Mouse (Mus musculus): ENCODE measurements around the gene Pipox.

The Pipox gene

GRCm38 (mm10) chr11:77908468-77908867 lies 14.6 kb upstream of the Pipox start:
- DNase-seq (ENCODE audit: low read depth): no peak

- DNase-seq (ENCODE audit: low read depth): no peak
Observed at GRCm38 (mm10) chr11:77906747-77907174, 12.9 kb upstream of the Pipox start.

DNA sequence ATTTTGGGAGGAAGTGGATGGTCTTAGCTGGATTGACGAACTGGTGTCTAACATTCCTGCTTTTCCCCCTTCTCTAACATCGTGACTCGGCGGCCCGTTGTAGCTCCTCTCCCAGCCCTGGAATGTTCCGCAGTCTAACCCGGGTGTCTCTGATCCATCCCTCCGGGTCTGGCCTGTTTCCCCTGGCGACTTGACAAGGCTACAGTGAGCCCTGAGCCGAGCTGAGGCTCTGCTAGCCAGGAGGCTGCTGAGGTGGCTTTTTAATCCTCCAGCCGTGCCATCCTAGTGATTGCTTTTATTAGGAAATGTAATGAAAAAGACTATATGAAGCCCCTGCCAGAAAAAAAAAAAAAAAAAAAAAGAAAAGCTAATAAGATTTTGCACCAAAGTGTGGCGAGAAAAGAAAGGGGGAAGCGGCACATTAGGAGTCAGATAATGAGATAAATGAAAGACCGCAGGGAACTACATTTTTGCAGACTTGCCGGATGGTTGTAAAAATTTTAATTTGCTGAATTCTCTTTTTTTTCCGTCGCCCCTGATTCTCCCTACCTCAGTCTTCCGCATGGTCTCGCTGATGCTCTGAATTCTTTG lies 12.3 kb upstream of the Pipox start:
- DNase-seq (ENCODE audit: low read depth): no peak

DNA sequence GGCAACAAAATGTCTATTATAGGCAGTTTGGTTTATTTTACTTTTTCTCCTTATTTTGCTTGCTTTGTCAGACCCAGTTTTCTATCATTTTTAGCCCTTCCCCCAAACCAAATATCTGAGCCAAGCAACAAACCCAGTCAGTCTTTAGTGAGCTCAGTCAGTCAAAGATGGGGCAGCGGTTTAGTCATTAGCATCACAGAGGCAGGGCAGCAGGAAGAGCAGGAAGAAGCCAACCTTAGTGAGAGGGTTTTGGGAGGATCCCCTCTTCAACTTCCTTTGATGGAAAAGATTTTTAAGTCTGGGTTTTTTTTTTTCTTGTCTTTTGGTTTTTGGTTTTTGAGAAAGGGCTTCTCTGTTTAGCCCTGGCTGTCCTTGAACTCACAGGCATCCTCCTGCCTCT lies 10.8 kb upstream of the Pipox start:
- no peak for DNase-seq (ENCODE audit: low read depth)

DNA sequence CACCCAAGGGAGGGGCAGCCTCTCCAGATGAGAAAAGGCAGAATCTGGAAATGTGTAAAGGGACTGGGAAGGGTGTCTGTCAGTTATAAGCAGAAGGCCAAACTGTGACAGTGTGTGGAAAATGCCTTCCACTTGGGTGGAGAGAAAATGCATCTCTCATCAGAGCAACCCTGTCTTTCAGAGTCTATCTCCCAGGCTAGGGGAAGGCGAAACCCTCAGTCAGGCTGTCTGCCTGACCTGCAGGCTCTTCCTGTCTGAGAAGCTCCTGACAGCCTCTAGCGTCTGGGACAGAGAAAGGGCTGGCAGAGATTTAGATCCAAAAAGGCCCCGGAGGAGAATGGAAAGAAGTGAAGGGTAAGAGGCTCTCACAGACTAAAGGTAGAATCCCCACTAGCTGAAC lies 9.9 kb upstream of the Pipox start:
- DNase-seq (ENCODE audit: low read depth): no peak

DNA sequence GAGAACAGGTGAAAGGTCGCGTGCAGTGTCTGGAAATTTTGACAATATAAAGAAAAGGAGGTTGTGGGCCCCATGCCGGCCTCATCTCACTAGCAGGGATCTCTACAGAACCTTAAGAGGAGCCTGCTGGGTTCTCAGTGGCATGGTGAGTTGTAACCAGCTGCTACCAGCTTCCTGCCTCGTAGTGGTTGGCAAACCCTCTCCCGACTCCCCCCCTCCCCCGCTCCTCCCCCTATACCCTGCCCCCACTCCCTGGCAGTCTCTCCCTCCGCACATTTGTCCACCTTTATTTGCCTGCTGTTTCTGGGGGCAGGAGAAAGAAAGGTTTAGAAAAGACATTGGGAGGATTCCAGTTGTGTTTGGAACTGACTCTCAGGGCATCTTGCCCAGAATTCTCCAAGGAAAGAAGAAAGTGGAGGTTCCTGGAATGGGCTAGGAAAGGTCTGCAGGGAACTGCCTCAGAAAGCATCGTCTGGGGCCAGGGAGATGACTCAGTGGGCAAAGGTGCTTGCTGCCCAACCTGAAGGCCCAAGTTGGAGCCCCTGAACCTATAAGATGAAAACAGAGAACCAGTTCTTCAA lies 8.0 kb upstream of the Pipox start:
- DNase-seq (ENCODE audit: low read depth): no peak

DNA sequence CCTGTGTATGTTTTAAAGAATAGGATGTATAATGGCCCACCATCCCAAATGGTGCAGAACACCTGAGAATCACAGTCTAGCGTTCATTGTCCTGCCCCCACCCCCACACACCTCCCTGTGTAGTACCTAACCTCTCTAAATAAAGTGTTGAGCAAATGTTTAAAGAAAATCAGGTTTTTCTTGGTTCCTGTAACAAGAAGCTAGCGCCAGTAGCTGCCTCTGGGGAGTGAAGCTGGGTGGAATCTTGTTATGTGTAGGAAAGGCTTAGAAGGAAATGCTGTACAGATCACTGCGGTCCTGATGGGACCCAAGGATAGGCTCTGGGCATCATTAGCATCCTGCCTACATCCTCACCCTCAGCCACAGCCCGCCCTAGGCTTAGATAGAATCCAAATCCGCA lies 7.5 kb upstream of the Pipox start:
- DNase-seq (ENCODE audit: low read depth): no peak

GRCm38 (mm10) chr11:77900696-77901095 lies 6.8 kb upstream of the Pipox start:
- DNase-seq (ENCODE audit: low read depth): no peak

GRCm38 (mm10) chr11:77900187-77900586 lies 6.3 kb upstream of the Pipox start:
- DNase-seq (ENCODE audit: low read depth): no peak

- no peak for DNase-seq (ENCODE audit: low read depth)
Observed at GRCm38 (mm10) chr11:77896820-77897805, 3.2 kb upstream of the Pipox start.

DNA sequence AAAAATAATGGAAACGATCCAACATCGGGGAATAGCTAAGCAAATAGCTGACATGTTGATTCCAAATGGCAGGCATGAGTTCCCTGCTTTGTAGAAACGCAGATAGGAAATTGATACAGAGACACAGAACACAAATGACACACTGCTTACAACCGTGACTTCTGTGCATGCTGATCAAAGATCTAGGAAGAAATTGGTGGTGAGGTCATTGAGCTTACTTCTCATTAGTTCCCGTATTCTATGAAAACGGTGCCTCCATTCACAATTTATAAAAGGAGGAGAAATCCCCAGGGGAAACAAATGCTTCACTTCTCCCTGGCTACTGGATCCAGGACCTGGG lies 2.6 kb upstream of the Pipox start:
- no peak for DNase-seq (ENCODE audit: low read depth)

- no peak for DNase-seq (ENCODE audit: low read depth)
Observed at GRCm38 (mm10) chr11:77896011-77896410, 2.1 kb upstream of the Pipox start.

DNA sequence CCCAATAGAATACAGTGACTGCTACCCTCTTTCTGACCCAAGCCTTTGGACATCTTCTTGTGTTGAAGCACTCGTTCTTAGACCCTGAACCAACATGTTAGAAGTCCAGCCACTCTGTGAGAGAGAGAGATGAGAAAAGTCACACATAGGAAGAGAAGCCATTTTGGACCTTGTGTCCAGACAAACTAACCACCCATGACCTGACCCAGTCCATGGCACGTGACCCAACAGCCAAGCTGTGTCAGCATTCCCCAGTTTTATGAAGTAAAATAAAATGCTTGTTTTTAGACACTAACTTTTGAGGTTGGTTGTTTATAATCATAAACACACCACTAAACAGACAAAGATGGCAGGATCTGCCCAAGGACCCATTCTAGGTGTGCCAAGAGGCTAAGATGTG lies 1.1 kb upstream of the Pipox start:
- no peak for DNase-seq (ENCODE audit: low read depth)

DNA sequence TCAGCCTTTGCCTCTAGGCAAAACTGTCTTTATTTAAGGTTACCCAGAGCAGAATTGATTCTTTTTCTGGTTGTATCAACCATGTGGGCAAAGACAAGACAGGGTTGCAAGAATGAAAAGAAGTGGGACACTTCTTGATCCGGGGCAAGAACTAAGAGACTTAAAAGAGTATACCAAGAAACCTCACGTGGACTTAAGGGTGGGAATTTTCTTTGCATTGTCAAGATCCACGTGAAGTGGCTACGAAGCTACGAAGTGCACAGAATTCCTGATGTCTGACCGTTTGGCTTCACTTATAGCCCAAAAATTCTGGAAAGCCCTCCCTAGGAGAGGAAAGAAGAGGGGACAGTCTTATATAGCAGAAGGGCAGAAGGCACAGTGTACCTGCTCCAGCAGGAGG lies 613 bp downstream of the Pipox start:
- no peak for DNase-seq (ENCODE audit: low read depth)

GRCm38 (mm10) chr11:77892883-77893282 lies 1.0 kb downstream of the Pipox start:
- DNase-seq (ENCODE audit: low read depth): no peak

DNA sequence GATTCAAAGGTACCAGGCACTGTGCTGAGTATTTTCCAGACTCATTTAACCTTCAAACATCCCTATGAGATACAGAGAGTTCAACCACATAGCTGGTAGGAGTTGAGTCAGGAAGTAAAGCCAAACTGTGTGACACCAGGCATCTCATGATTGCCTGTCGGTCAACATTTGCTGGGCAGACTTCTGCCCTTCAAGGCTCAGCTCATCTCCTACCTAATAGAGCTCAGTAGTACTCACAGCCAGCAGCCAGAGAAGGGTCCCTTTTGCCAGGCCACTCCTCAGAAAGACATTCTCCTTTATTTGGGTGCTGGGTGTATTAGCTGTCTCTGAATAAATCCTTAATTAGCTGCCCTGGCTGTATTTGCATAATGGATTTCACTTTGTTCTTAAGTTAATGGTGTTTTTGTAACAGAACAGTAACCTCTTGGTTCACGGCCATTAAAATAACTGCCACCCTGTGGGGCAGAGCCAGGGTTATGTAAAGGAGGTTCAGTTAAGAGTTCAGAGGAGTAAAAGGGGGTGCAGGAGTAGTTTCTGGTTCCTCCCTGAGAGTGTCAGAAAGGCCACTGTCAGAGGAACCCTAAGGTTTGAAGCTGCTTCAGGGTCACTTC lies 3.1 kb downstream of the Pipox start:
- DNase-seq (ENCODE audit: low read depth): no peak

DNA sequence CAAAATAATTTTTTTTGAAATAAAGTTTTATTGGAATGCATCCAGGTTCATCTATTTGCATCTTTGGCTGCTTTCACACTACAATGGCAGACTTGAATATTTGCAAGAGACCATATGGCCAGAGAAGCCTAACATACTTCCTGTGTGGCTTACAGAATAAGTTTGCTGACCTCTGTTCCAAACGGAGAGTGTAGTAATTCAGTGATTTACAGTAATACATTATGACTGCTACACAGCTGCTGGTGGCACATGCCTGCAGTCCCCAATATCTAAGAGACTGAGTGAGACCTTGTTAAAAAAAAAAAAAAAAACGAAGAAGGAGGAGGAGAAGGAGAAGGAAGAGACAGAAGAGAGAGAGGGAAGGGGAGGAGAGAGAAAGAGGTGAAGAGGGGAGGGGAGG lies 4.4 kb downstream of the Pipox start:
- no peak for DNase-seq (ENCODE audit: low read depth)

DNA sequence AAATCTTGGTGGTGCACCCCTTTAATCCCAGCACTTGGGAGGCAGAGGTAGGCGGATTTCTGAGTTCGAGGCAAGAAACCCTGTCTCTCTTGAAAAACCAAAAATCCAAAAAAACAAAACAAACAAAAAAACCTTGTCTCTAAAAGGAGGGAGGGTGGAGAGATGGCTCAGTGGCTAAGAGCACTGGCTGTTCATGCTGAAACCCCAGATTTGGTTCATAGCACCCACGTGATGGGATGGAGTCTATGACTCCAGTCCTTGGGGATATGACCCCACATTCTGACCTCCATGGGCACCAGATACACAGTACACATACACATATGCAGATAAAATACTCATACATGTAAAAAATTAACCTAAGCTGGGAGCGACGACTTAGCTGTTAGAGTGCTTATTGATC lies 5.0 kb downstream of the Pipox start:
- DNase-seq (ENCODE audit: low read depth): no peak

DNA sequence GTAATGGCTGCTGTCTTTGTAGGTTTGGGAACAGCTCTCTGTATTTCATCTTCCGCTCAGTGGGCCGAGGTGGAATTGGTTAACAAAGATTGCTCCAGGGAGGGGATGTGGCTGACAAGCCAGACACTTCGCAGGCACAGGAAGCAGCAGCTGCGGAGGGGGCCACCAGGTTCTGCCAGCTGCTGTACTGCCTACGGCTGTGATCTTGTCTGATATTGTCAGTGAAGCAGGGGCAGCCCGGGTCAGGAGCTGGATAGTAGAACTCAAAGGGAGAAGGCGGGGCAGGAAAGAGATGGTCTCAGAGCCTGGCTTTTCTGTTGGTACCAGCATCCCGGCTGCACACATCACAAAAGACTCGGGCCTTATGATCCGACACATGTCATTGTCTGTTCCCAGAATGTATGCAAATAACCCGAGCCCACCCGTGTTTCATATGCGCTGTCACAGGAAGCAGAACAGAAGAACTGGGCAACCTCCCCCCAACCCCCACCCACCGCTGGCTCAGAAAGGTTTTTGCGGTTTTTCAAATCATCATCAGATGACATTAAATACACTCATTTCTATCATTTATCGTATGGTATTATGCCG lies 6.4 kb downstream of the Pipox start:
- peak; percentile 79 for DNase-seq (ENCODE audit: low read depth)

DNA sequence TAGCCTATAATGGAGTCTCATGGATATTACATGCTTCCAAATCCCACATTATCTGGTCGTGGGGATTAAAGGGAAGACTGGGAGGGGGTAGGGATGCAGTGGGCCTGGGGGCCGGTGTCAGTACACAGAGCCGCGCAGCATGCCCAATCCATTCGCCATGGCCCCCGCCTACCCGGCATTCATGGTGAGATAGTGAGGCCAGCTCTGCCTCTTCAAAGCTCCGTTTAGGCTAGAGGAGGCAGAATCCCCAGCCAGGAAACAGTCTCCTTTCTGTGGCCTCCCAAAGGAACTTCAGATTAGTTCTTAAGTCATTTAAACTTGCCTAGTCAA lies 8.7 kb downstream of the Pipox start:
- no peak for DNase-seq (ENCODE audit: low read depth)

- DNase-seq (ENCODE audit: low read depth): no peak
Observed at GRCm38 (mm10) chr11:77884524-77885245, 9.2 kb downstream of the Pipox start.

DNA sequence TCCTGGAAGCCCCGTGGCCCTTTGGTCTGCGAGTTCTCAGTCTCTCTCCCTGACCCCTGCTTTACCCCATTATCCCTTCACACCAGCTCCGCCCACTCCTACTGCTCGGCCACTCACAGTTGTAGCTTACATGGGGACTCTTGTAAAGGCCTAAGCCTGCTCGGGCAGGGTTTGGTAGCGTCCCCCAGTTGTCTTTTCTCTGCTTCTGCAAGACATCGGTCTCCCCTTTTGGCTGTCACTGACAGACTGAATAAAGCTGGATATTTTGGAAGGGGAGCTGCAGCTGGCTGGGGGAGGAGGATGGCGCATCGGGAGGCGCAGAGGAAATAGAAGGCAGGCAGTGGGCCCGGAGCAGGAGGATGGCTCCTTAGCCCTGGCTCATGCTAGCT lies 17.1 kb downstream of the Pipox start:
- no peak for DNase-seq (ENCODE audit: low read depth)

Measured in naive thymus-derived CD4-positive, alpha-beta T cell, adult 2 months (primary cell).